Mouse (Mus musculus): Measurements from ENCODE around the gene B3gat1. TPM values are rescaled to one million over a fixed set of nuclear protein-coding genes. Genes with fewer than 3 reads are reported as not detected.
A peak's percentile ranks its signal among the peaks of the same experiment; 100 is the strongest.

The B3gat1 gene
- polyA plus RNA-seq, 1 experiment from 2014 or later, result not detected

GRCm38 (mm10) chr9:26778421-26778820 lies 44.9 kb downstream of the B3gat1 start:
- Histone ChIP-seq H3K9ac (no peak overlapping the region), H3K27ac (no peak overlapping the region), H3K4me2 (no peak overlapping the region), H3K4me1 (replicated peaks) (no peaks in the 10 kb centered on the region), H3K4me3 (replicated peaks) (no peak overlapping the region), H3K27me3 (no peaks in the 10 kb centered on the region), H3K36me3 (no peaks in the 10 kb centered on the region), H3K9me3 (replicated peaks) (no peaks in the 10 kb centered on the region)
- DNase-seq (no peak), ATAC-seq (ENCODE audit: low read depth) (no peak)
- WGBS (ENCODE audit: insufficient replicate concordance), result 68% methylated on average over 7 of the region's 7 CpGs

DNA sequence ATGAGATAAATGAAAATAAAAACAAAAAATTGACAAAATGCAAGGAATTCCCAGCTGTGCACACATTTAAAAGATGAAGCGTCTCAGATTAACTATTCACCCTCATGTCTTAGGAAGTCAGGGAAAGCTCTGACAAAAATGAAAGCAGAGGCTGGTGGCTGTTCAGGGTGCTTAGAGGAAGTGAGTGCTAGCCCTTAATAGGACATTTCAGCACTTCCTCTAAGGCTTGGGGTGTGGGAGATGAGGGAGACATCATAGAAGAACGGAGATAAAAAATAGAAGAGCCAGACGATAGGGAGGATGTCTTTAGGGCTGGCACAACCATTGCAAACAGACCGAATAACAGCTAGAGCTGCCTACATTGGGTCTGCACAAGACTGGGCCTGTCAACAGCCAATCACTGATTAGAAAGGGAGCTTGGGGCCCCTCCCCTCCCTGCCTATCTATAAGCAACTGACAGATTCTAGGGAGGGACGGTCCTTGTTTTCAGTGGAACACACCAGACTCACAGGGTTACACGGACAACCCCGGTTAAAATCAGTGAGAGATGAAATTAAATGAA lies 50.0 kb downstream of the B3gat1 start:
- H3K4me2 ChIP-seq, result no peak overlapping the region
- DNase-seq (no peak), ATAC-seq (ENCODE audit: low read depth) (peak; percentile 61; the same call in 1 of the 2 replicates)
- no peaks in the 10 kb centered on the region for H3K36me3 ChIP-seq
- H3K27ac ChIP-seq, result no peak overlapping the region
- H3K27me3 ChIP-seq, result no peaks in the 10 kb centered on the region
- no peaks in the 10 kb centered on the region for H3K4me1 ChIP-seq (replicated peaks)
- H3K9me3 ChIP-seq (replicated peaks), result no peaks in the 10 kb centered on the region
- WGBS (ENCODE audit: insufficient replicate concordance), result 30% methylated on average over 7 of the region's 7 CpGs
- no peak overlapping the region for H3K9ac ChIP-seq
- no peak overlapping the region for H3K4me3 ChIP-seq (replicated peaks)

GRCm38 (mm10) chr9:26792829-26793228 lies 59.3 kb downstream of the B3gat1 start:
- H3K27ac ChIP-seq, result no peak overlapping the region
- H3K9me3 ChIP-seq (replicated peaks), result no peaks in the 10 kb centered on the region
- no peaks in the 10 kb centered on the region for H3K27me3 ChIP-seq
- H3K4me3 ChIP-seq (replicated peaks), result no peak overlapping the region
- no peak for ATAC-seq (ENCODE audit: low read depth)
- no peak overlapping the region for H3K9ac ChIP-seq
- WGBS (ENCODE audit: insufficient replicate concordance), result 62% methylated on average over 3 of the region's 3 CpGs
- DNase-seq, result no peak
- H3K4me2 ChIP-seq, result no peak overlapping the region
- no peaks in the 10 kb centered on the region for H3K4me1 ChIP-seq (replicated peaks)
- no peaks in the 10 kb centered on the region for H3K36me3 ChIP-seq

DNA sequence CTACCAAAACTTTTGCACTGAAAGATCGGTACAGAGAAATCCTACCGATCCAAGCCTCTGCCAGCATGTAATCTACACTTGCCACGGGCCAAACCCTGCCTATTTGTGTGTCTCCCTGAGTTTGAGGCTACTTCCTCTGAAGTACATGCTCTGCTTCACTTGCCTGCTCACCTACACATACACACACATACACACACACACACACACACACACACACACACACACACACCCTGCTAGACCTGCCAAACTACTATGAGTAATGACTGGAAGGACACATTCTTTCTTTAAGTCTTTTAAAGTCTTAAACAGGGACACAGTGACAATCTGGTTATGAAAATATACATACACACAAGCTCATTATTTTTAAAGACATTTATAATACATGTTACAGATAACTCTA lies 64.7 kb downstream of the B3gat1 start:
- no peaks in the 10 kb centered on the region for H3K36me3 ChIP-seq
- H3K9me3 ChIP-seq (replicated peaks), result no peaks in the 10 kb centered on the region
- DNase-seq (no peak), ATAC-seq (ENCODE audit: low read depth) (no peak)
- no peak overlapping the region for H3K27ac ChIP-seq
- WGBS (ENCODE audit: insufficient replicate concordance), result 72% methylated on average over 3 of the region's 3 CpGs
- no peaks in the 10 kb centered on the region for H3K4me1 ChIP-seq (replicated peaks)
- no peak overlapping the region for H3K4me3 ChIP-seq (replicated peaks)
- H3K4me2 ChIP-seq, result no peak overlapping the region
- no peak overlapping the region for H3K9ac ChIP-seq
- no peaks in the 10 kb centered on the region for H3K27me3 ChIP-seq

DNA sequence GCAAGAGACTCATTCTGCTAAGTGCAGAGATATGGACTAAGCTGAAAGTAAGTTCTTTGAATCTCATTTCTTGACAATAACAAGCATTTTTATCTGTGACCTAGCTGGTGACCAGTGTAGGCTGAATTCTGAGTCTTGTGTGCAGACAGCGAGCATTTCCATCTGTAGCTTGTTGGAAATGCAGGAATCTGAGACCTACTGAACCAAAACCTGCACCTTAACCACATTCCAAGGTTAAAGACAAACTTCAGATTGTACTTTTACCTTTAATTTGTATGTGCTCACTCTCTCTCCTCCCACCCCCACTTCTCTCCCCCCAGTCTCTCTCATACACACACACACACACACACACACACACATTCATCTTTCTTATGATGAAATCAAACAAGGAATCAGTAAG lies 65.2 kb downstream of the B3gat1 start:
- WGBS (ENCODE audit: insufficient replicate concordance), result 37% methylated on average over 1 of the region's 1 CpGs
- Histone ChIP-seq H3K9ac (no peak overlapping the region), H3K4me3 (replicated peaks) (no peak overlapping the region), H3K4me2 (no peak overlapping the region), H3K27me3 (no peaks in the 10 kb centered on the region), H3K4me1 (replicated peaks) (no peaks in the 10 kb centered on the region), H3K9me3 (replicated peaks) (no peaks in the 10 kb centered on the region), H3K36me3 (no peaks in the 10 kb centered on the region), H3K27ac (no peak overlapping the region)
- no peak for ATAC-seq (ENCODE audit: low read depth)
- DNase-seq, result no peak

DNA sequence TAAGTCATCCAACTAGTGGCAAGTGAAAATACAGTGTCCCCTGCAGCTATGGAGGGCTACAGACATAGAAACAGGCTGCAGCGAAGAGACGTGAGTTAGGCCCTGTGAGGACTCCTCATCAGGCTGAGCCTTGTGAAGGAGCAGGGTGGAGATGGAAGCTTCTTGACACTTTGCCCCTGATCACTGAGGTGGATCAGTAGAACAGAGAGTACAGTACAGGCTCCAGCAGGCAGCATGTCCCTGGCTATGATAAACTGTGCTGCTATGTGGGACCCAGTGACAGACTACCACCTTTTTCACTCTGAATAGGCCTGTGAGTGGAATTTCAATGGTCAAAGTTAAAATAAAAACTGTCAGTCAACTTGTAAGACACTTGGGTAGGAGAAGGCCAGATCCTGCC lies 66.8 kb downstream of the B3gat1 start:
- Histone ChIP-seq H3K4me1 (replicated peaks) (no peaks in the 10 kb centered on the region), H3K27me3 (no peaks in the 10 kb centered on the region), H3K4me3 (replicated peaks) (no peak overlapping the region), H3K4me2 (no peak overlapping the region), H3K27ac (no peak overlapping the region), H3K9me3 (replicated peaks) (no peaks in the 10 kb centered on the region), H3K9ac (no peak overlapping the region), H3K36me3 (no peaks in the 10 kb centered on the region)
- WGBS (ENCODE audit: insufficient replicate concordance), result 81% methylated on average over 2 of the region's 2 CpGs
- ATAC-seq (ENCODE audit: low read depth), result no peak
- DNase-seq, result no peak

DNA sequence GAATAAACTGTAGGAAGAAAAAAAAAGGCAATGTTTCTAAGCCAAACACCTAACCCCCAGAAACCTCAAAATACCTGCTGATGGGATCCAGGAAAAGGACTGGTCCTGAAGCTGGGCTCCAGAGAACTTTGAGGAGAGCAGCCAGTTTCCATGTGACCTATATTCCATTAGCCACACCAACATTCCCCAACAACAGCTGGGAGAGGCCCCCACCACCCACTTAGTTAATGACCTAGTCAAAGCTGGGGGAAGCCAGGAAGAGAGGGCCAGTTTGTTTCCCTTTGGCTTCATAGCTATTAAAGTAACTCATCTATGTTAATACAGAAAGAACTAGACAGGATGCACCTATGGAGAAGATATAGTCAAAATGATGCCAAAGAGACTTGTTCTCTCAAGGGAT lies 70.8 kb downstream of the B3gat1 start:
- H3K9me3 ChIP-seq (replicated peaks), result no peaks in the 10 kb centered on the region
- H3K4me1 ChIP-seq (replicated peaks), result peaks cover 7% of the 10 kb centered on the region; the same call in 1 of the 2 replicates
- H3K27me3 ChIP-seq, result no peaks in the 10 kb centered on the region
- H3K36me3 ChIP-seq, result no peaks in the 10 kb centered on the region
- no peak overlapping the region for H3K27ac ChIP-seq
- no peak for ATAC-seq (ENCODE audit: low read depth)
- no peak overlapping the region for H3K4me3 ChIP-seq (replicated peaks)
- no peak overlapping the region for H3K4me2 ChIP-seq
- H3K9ac ChIP-seq, result no peak overlapping the region
- no peak for DNase-seq

DNA sequence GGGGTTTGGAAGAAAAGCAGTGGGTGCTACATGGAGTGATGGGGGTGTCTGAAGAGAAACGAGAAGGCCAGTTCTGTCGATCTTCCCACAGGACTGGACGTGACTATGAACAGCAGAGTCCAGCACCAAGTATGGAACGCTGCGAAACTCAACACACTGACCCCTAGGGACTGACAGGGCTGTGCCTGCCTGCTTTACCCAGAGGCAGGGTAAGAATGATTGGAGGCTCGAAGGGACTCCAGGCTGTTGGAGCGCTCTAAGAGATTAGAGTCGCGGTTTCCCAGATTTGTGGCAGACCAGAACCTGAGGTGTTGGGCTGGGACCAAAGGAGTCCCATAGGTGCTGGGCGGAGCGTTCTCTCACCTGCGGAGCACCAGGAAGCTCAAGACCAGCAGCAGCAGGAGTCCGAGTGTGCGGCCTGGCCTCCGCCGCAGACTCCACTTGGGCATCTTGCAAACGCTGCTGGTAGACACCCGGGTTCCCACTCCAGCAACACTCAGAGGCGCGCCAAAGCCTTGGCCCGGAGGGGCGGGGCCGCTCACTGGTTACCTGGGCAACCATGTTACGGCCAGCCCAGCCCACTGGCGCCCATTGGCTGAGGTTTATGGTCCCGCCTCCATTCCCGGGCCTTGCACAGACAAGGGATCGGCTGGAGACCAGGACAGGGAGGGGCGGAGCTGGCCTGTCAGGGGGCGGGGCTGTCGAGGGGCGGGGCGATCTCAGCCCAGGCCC lies 72.6 kb downstream of the B3gat1 start, which contains the start of gene Glb1l2:
Gene Glb1l2 (minus strand): TSS at position 534 of the 732 bp plus-strand sequence.
- H3K9ac ChIP-seq, result no peak within 1 kb of the TSS
- DNase-seq (peak; percentile 69), ATAC-seq (ENCODE audit: low read depth) (peak; percentile 100)
- H3K9me3 ChIP-seq (replicated peaks), result no peaks in the 10 kb centered on the region
- H3K4me3 ChIP-seq (replicated peaks), result peak within 1 kb of the TSS; percentile 34
- peaks cover 7% of the 10 kb centered on the region; the same call in 1 of the 2 replicates for H3K4me1 ChIP-seq (replicated peaks)
- WGBS (ENCODE audit: insufficient replicate concordance), result 2% methylated on average over 33 of the region's 33 CpGs
- H3K4me2 ChIP-seq, result peak within 1 kb of the TSS; percentile 61
- H3K27me3 ChIP-seq, result no peaks in the 10 kb centered on the region
- H3K27ac ChIP-seq, result no peak within 1 kb of the TSS
- H3K36me3 ChIP-seq, result no peaks in the 10 kb centered on the region

DNA sequence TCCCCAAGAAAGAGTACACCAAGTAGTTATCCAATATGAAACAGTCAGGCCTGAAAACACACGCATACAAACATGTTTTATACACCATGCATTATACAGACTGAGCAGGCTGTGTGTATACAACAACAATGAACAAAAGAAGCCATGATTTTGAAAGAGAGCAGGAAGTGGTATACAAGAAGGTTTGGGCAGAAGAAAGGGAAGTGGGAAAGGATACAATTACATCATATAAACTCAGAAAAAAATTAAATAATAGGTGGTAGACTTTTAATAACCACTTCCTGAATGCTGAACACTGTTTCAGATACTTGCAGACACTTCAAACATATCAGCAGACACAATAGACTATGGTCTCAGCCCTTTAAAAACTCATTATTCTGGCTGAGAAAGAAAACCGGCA lies 75.2 kb downstream of the B3gat1 start:
- WGBS (ENCODE audit: insufficient replicate concordance), result 60% methylated on average over 2 of the region's 2 CpGs

More for the DNA sequence above, 75.2 kb downstream of the B3gat1 start:
- DNase-seq (no peak), ATAC-seq (ENCODE audit: low read depth) (no peak)
- H3K27ac ChIP-seq, result no peak overlapping the region
- no peak overlapping the region for H3K4me2 ChIP-seq
- no peak overlapping the region for H3K4me3 ChIP-seq (replicated peaks)
- no peaks in the 10 kb centered on the region for H3K27me3 ChIP-seq
- H3K9ac ChIP-seq, result no peak overlapping the region
- no peaks in the 10 kb centered on the region for H3K9me3 ChIP-seq (replicated peaks)
- peaks cover 7% of the 10 kb centered on the region; the same call in 1 of the 2 replicates for H3K4me1 ChIP-seq (replicated peaks)
- no peaks in the 10 kb centered on the region for H3K36me3 ChIP-seq

Other genes starting within 250 kb of the B3gat1 start
- 0.06 and 0.10 TPM in 2 replicates for gene Glb1l2, start 72.7 kb downstream of the B3gat1 start, polyA plus RNA-seq (2015; fragmentation: Nextera tagmentation; extraction: Ambion mirVana)
- gene Glb1l3, start 127.2 kb downstream of the B3gat1 start, polyA plus RNA-seq (2015; fragmentation: Nextera tagmentation; extraction: Ambion mirVana), result not detected in 2 replicates
- gene Gm1110, start 189.4 kb downstream of the B3gat1 start, polyA plus RNA-seq (2015; fragmentation: Nextera tagmentation; extraction: Ambion mirVana), result 0.06 TPM in 1 of 2 replicates, not detected in the other